ENCODE assay signal across 13 mouse cellular contexts in genomic region chr9:44568083-44568455, GRCm38 (mm10). TPM values are rescaled to one million over a fixed set of nuclear protein-coding genes. Genes with fewer than 3 reads are reported as not detected.
A peak's percentile ranks its signal among the peaks of the same experiment; 100 is the strongest.
DNase-seq lines count a peak whose midpoint lies in the region; ATAC-seq and TF ChIP-seq lines count a peak whose summit lies in the region.
"Had no signal": no experiment of that assay in that cellular context is flagged by ENCODE, and none has a peak within 500 bp of the region (broad histone marks: within the 10 kb centered on the region; RNA-seq: fewer than 3 reads in every experiment).

No protein-coding gene starts in this region.

- no peaks in the 10 kb centered on the region for H3K79me2 ChIP-seq in CH12.LX (replicated peaks; ENCODE audit: control insufficient read depth, extremely low read depth, insufficient read depth, poor library complexity, severe bottlenecking)
- H3K79me2 ChIP-seq in myocyte (ENCODE audit: control insufficient read depth, insufficient read depth), result no peaks in the 10 kb centered on the region

- H3K27me3 ChIP-seq in lung, embryonic 14.5 days (ENCODE audit: insufficient read depth, low read length), result no peaks in the 10 kb centered on the region
- H3K27me3 ChIP-seq in CH12.LX (replicated peaks) (no peaks in the 10 kb centered on the region), myocyte (ENCODE audit: control insufficient read depth, insufficient read depth, insufficient read length) (no peaks in the 10 kb centered on the region)
- H3K27me3 ChIP-seq: forebrain, embryonic 15.5 days; midbrain, embryonic 15.5 days had no signal

- no peaks in the 10 kb centered on the region for H3K9me3 ChIP-seq in lung, embryonic 14.5 days (ENCODE audit: low read depth, low read length)
- H3K9me3 ChIP-seq in CH12.LX (replicated peaks; ENCODE audit: low read length), result no peaks in the 10 kb centered on the region
- H3K9me3 ChIP-seq: forebrain, embryonic 15.5 days; G1E; limb, embryonic 10.5 days; midbrain, embryonic 15.5 days had no signal

- no peak overlapping the region; the same call in 1 of the 2 replicates for H3K9ac ChIP-seq in lung, embryonic 14.5 days
- H3K9ac ChIP-seq in CH12.LX (ENCODE audit: insufficient read depth, low read depth), result peak overlapping the region; percentile 24
- H3K9ac ChIP-seq: forebrain, embryonic 15.5 days; midbrain, embryonic 15.5 days had no signal

- in situ Hi-C loops in CH12.LX (cut with MboI; ENCODE audit: low pct_ligation_motif_present, low pct_unique_long_range_greater_than_20kb, low sequenced_read_pairs), result loop anchor here (5.0 kb wide), 2 partner anchors 34 to 46 kb away; partner anchors contain the start of gene Ddx6

- H3K36me3 ChIP-seq in lung, embryonic 14.5 days (ENCODE audit: insufficient read depth), result no peaks in the 10 kb centered on the region
- H3K36me3 ChIP-seq in CH12.LX (replicated peaks in 1 of 2; ENCODE audit: control insufficient read depth in 1 of 2, insufficient read depth in 1 of 2, low read length in 1 of 2), result no peaks in the 10 kb centered on the region
- no peaks in the 10 kb centered on the region for H3K36me3 ChIP-seq in myocyte (ENCODE audit: control insufficient read depth, insufficient read depth)
- H3K36me3 ChIP-seq: forebrain, embryonic 15.5 days; G1E; limb, embryonic 10.5 days; midbrain, embryonic 15.5 days had no signal

- 0 out of 2 replicates have a peak overlapping the region, but pooled peaks have one; percentile 5 for H3K27ac ChIP-seq in lung, embryonic 14.5 days (ENCODE audit: low read depth)
- peak overlapping the region; percentile 81 for H3K27ac ChIP-seq in CH12.LX (ENCODE audit: insufficient read depth, low read depth)
- H3K27ac ChIP-seq: forebrain, embryonic 15.5 days; hindbrain, postnatal 0 days; limb, embryonic 10.5 days; midbrain, embryonic 15.5 days had no signal

- TF ChIP-seq EP300 in CH12.LX (IDR thresholded peaks at IDR 0.05; ENCODE audit: low read length), result no peak

- H3K4me3 ChIP-seq in lung, embryonic 14.5 days (ENCODE audit: low read depth, low read length), result no peak overlapping the region
- H3K4me3 ChIP-seq in CH12.LX (replicated peaks in 1 of 3; ENCODE audit: low read depth in 2 of 3, low read length in 2 of 3, poor library complexity in 1 of 3), result peak overlapping the region; percentile 4 to 35 (median 15)
- no peak overlapping the region for H3K4me3 ChIP-seq in myocyte
- H3K4me3 ChIP-seq: forebrain, embryonic 15.5 days; limb, embryonic 10.5 days; midbrain, embryonic 15.5 days had no signal

- DNase-seq in lung, embryonic 14.5 days, result no peak
- DNase-seq in lung, postnatal 14 days, result no peak
- DNase-seq in CH12.LX (ENCODE audit: extremely low read depth), result peak; percentile 68
- peak; percentile 90 for DNase-seq in induced T-regulatory cell, adult 2 months (ENCODE audit: low read depth)
- DNase-seq in adrenal gland, postnatal 14 days, result no peak
- DNase-seq in right cerebral cortex, postnatal 4 days, result no peak

- TF ChIP-seq RAD21 in CH12.LX (IDR thresholded peaks at IDR 0.05; ENCODE audit: low read depth, low read length), result no peak

- H3ac ChIP-seq in myocyte (ENCODE audit: control insufficient read depth, insufficient read length), result no peak overlapping the region

- TF ChIP-seq POLR2A in CH12.LX (IDR thresholded peaks at IDR 0.05; ENCODE audit: low read depth, low read length) (no peak), myocyte (IDR thresholded peaks at IDR 0.05; ENCODE audit: insufficient read length, low read depth) (no peak)

- ATAC-seq in lung, embryonic 14.5 days (ENCODE audit: insufficient read depth), result no peak
- ATAC-seq: forebrain, embryonic 15.5 days; hindbrain, postnatal 0 days; midbrain, embryonic 15.5 days had no signal

- H3K4me1 ChIP-seq in lung, embryonic 14.5 days (ENCODE audit: insufficient read depth), result no peaks in the 10 kb centered on the region
- peaks cover 33 to 87% of the 10 kb centered on the region in 2 experiments for H3K4me1 ChIP-seq in CH12.LX (ENCODE audit: control insufficient read depth in 1 of 2, insufficient read depth in 2 of 2)
- H3K4me1 ChIP-seq: limb, embryonic 10.5 days; midbrain, embryonic 15.5 days had no signal

- TF ChIP-seq CTCF in lung, embryonic 14.5 days (IDR thresholded peaks at IDR 0.05; ENCODE audit: low read depth), result no peak
- TF ChIP-seq CTCF in CH12.LX (conservative IDR thresholded peaks at IDR 0.05 in 1 of 2, IDR thresholded peaks at IDR 0.05 in 1 of 2; ENCODE audit: low read depth in 2 of 2, low read length in 2 of 2), result no peak

- H3K4me2 ChIP-seq in lung, embryonic 14.5 days, result no peak overlapping the region
- peak overlapping the region; percentile 79 for H3K4me2 ChIP-seq in CH12.LX (ENCODE audit: insufficient read depth, low read depth, poor library complexity, severe bottlenecking)
- H3K4me2 ChIP-seq in myocyte (ENCODE audit: low read depth), result peak overlapping the region; percentile 76
- H3K4me2 ChIP-seq: forebrain, embryonic 15.5 days; midbrain, embryonic 15.5 days had no signal

- 42% methylated on average over 7 of the region's 7 CpGs for WGBS in lung, embryonic 14.5 days

- dilution Hi-C loops in CH12.LX (cut with MboI; ENCODE audit: extremely low pct_ligation_motif_present, extremely low pct_unique_long_range_greater_than_20kb, low sequenced_read_pairs), result no loop called here

TF ChIP-seq in CH12.LX, 34 proteins besides CTCF, POLR2A, EP300 and RAD21:
- TF ChIP-seq CHD2 (IDR thresholded peaks at IDR 0.05; ENCODE audit: low read length) (no peak), ELF1 (IDR thresholded peaks at IDR 0.05; ENCODE audit: low read depth, low read length) (no peak), MXI1 (IDR thresholded peaks at IDR 0.05; ENCODE audit: low read depth, low read length) (no peak), ZKSCAN1 (IDR thresholded peaks at IDR 0.05; ENCODE audit: borderline replicate concordance, low read depth, low read length) (no peak), TBP (conservative IDR thresholded peaks at IDR 0.05; ENCODE audit: low read depth, low read length) (no peak), TCF12 (IDR thresholded peaks at IDR 0.05; ENCODE audit: low read depth, low read length) (no peak), ZC3H11A (IDR thresholded peaks at IDR 0.05; ENCODE audit: low read depth, low read length) (no peak), MAX (IDR thresholded peaks at IDR 0.05; ENCODE audit: low read length) (no peak), JUN (IDR thresholded peaks at IDR 0.05; ENCODE audit: insufficient read depth, low read depth, low read length) (no peak), KAT2A (IDR thresholded peaks at IDR 0.05; ENCODE audit: insufficient replicate concordance, low read length) (no peak), PAX5 (IDR thresholded peaks at IDR 0.05; ENCODE audit: low read length) (no peak)

TF ChIP-seq in myocyte, 11 proteins besides CTCF, POLR2A, EP300 and RAD21:
- TF ChIP-seq MYOG (IDR thresholded peaks at IDR 0.05; ENCODE audit: control insufficient read depth in 1 of 3, insufficient read depth in 1 of 3, insufficient read length in 2 of 3, low read depth in 2 of 3) (no peak), MAX (IDR thresholded peaks at IDR 0.05; ENCODE audit: low read depth) (no peak), USF1 (IDR thresholded peaks at IDR 0.05; ENCODE audit: low read depth) (no peak), E2F4 (IDR thresholded peaks at IDR 0.05; ENCODE audit: insufficient read depth) (no peak), REST (IDR thresholded peaks at IDR 0.05; ENCODE audit: insufficient read depth, insufficient read length) (no peak), CEBPB (IDR thresholded peaks at IDR 0.05; ENCODE audit: insufficient read depth, poor library complexity, severe bottlenecking) (no peak), MYOD1 (IDR thresholded peaks at IDR 0.05; ENCODE audit: control insufficient read depth in 1 of 3, insufficient read length in 2 of 3, low read depth in 2 of 3) (no peak), TCF12 (IDR thresholded peaks at IDR 0.05; ENCODE audit: insufficient read depth, poor library complexity, severe bottlenecking) (no peak), SRF (IDR thresholded peaks at IDR 0.05; ENCODE audit: control insufficient read depth, insufficient read length, low read depth) (no peak), POLR2AphosphoS2 (IDR thresholded peaks at IDR 0.05; ENCODE audit: insufficient read length, low read depth) (no peak)

RNA-seq across cellular contexts. Expression of gene Cxcr5, which starts 6.4 kb away (rescaled TPM):
- polyA plus RNA-seq in lung, embryonic 14.5 days (2014; fragmentation: Nextera tagmentation; extraction: Ambion mirVana), result not detected in 2 replicates
- 27.7 and 30.2 TPM in 2 replicates for total RNA-seq in CH12.LX (2012; rRNA removed)
- total RNA-seq in CH12.LX (2014; rRNA removed), result 75.4 and 93.4 TPM in 2 replicates
- 61.2 and 70.5 TPM in 2 replicates for polyA plus RNA-seq in CH12.LX (2012; ENCODE audit: insufficient read length, low read depth)
- polyA plus RNA-seq in myocyte (2012; fragmentation: generic; extraction: Trizol), result 0.01 TPM
- total RNA-seq in adrenal gland, postnatal 14 days (2021), result 0.56 and 4.4 TPM in 2 replicates
- total RNA-seq: hindbrain, postnatal 0 days; layer of hippocampus, adult 18-20 months had no signal
- polyA plus RNA-seq: forebrain, embryonic 15.5 days; G1E; hindbrain, postnatal 0 days; limb, embryonic 10.5 days; midbrain, embryonic 15.5 days had no signal

RNA-seq across cellular contexts. Expression of gene Ddx6, which starts 36.6 kb away (rescaled TPM):
- 21.6 and 23.0 TPM in 2 replicates for polyA plus RNA-seq in lung, embryonic 14.5 days (2014; fragmentation: Nextera tagmentation; extraction: Ambion mirVana)
- 41.5 and 42.3 TPM in 2 replicates for total RNA-seq in CH12.LX (2012; rRNA removed)
- 66.7 and 71.4 TPM in 2 replicates for total RNA-seq in CH12.LX (2014; rRNA removed)
- polyA plus RNA-seq in CH12.LX (2012; ENCODE audit: insufficient read length, low read depth), result 77.1 and 81.2 TPM in 2 replicates
- 25.8 TPM for polyA plus RNA-seq in myocyte (2012; fragmentation: generic; extraction: Trizol)
- 122 TPM in 2 replicates for total RNA-seq in adrenal gland, postnatal 14 days (2021)

Comparison
In these comparisons a context has a peak if more than half of its experiments do, and no peak if none do; other contexts are left out.
1. DNase-seq: peak in CH12.LX (single experiment) and induced T-regulatory cell, adult 2 months (single experiment); none in lung, embryonic 14.5 days (single experiment), lung, postnatal 14 days (single experiment), adrenal gland, postnatal 14 days (single experiment) and right cerebral cortex, postnatal 4 days (single experiment).
2. H3K4me3 ChIP-seq: peak in CH12.LX (3 of 3); none in lung, embryonic 14.5 days (single experiment) and myocyte (single experiment).
3. RNA of gene Cxcr5, which starts 6.4 kb away (polyA plus RNA-seq): 61.2 to 70.5 TPM in CH12.LX; 0.01 TPM in myocyte (single experiment) and not detected in lung, embryonic 14.5 days; every median in the first group is over 10 times any median in the second.